Mouse (Mus musculus) ovary, postnatal 14 days (tissue): ENCODE data around the gene Acat2.
"Not testable (repeated sequence)": the region's sequence is repeated elsewhere in the genome, so short reads cannot be mapped to it uniquely, and the experiment has no call there.

Experiments
- DNase-seq: peaks from one replicate; pipeline ENCODE4 v3.0.0; 2022; ENCODE audit warnings: low spot score

The Acat2 gene

GRCm38 (mm10) chr17:12960331-12960873 is at the start of gene Acat2:
TSS of gene Acat2 (minus strand) at chr17:12960747.
- peak; percentile 88 for DNase-seq

- peak; percentile 6 for DNase-seq
Measured at GRCm38 (mm10) chr17:13009887-13010286, 49.3 kb upstream of the Acat2 start.

- no peak for DNase-seq
Measured at GRCm38 (mm10) chr17:13008528-13008927, 48.0 kb upstream of the Acat2 start.

- peak; percentile 98 for DNase-seq
Measured at GRCm38 (mm10) chr17:13007730-13008425, 47.3 kb upstream of the Acat2 start.

- DNase-seq = no peak
Measured at GRCm38 (mm10) chr17:13006984-13007383, 46.4 kb upstream of the Acat2 start.

GRCm38 (mm10) chr17:13006546-13006945 is 46.0 kb upstream of the Acat2 start, which contains the start of gene Sod2:
TSS of gene Sod2 (plus strand) at chr17:13006846.
- DNase-seq = not testable (repeated sequence)

GRCm38 (mm10) chr17:13004436-13004835 is 43.9 kb upstream of the Acat2 start:
- not testable (repeated sequence) for DNase-seq

- not testable (repeated sequence) for DNase-seq
Measured at GRCm38 (mm10) chr17:13002243-13002642, 41.7 kb upstream of the Acat2 start.

- no peak for DNase-seq
Measured at GRCm38 (mm10) chr17:12999069-12999468, 38.5 kb upstream of the Acat2 start.

GRCm38 (mm10) chr17:12997890-12998289 is 37.3 kb upstream of the Acat2 start:
- no peak for DNase-seq

GRCm38 (mm10) chr17:12996345-12996744 is 35.8 kb upstream of the Acat2 start:
- DNase-seq = peak; percentile 27

GRCm38 (mm10) chr17:12994069-12994468 is 33.5 kb upstream of the Acat2 start, which contains the start of gene Wtap:
TSS of gene Wtap (minus strand) at chr17:12994169.
- no peak for DNase-seq

GRCm38 (mm10) chr17:12992470-12992991 is 32.0 kb upstream of the Acat2 start:
- peak; percentile 89 for DNase-seq

- peak; percentile 81 for DNase-seq
Measured at GRCm38 (mm10) chr17:12991635-12992358, 31.2 kb upstream of the Acat2 start.

- peak; percentile 12 for DNase-seq
Measured at GRCm38 (mm10) chr17:12991194-12991634, 30.7 kb upstream of the Acat2 start.

GRCm38 (mm10) chr17:12990567-12991145 is 30.1 kb upstream of the Acat2 start:
- DNase-seq = no peak

- DNase-seq = not testable (repeated sequence)
Measured at GRCm38 (mm10) chr17:12988096-12988495, 27.5 kb upstream of the Acat2 start.

GRCm38 (mm10) chr17:12983988-12984387 is 23.4 kb upstream of the Acat2 start:
- DNase-seq = no peak

GRCm38 (mm10) chr17:12978546-12978945 is 18.0 kb upstream of the Acat2 start:
- DNase-seq = no peak

- DNase-seq = no peak
Measured at GRCm38 (mm10) chr17:12973851-12974250, 13.3 kb upstream of the Acat2 start.

GRCm38 (mm10) chr17:12967173-12967572 is 6.6 kb upstream of the Acat2 start:
- no peak for DNase-seq

GRCm38 (mm10) chr17:12963476-12963875 is 2.9 kb upstream of the Acat2 start:
- DNase-seq = no peak
